Mouse (Mus musculus): ENCODE measurements around the gene Upk3b. TPM values are rescaled to one million over a fixed set of nuclear protein-coding genes. Genes with fewer than 3 reads are reported as not detected.
"Not testable (repeated sequence)": the region's sequence is repeated elsewhere in the genome, so short reads cannot be mapped to it uniquely, and the experiment has no call there.

The Upk3b gene
- total RNA-seq, 1 experiment from 2014 or later = not detected

- no peak for ATAC-seq (replicated peaks; ENCODE audit: low read depth, poor library complexity, severe bottlenecking)
These were observed 10.5 kb upstream of the Upk3b start for GRCm38 (mm10) chr5:136027612-136028311.

- ATAC-seq (replicated peaks; ENCODE audit: low read depth, poor library complexity, severe bottlenecking) = no peak
These were observed 3.4 kb upstream of the Upk3b start for GRCm38 (mm10) chr5:136034868-136035267.

GRCm38 (mm10) chr5:136035285-136035684, 3.0 kb upstream of the Upk3b start:
- no peak for ATAC-seq (replicated peaks; ENCODE audit: low read depth, poor library complexity, severe bottlenecking)

GRCm38 (mm10) chr5:136036667-136037066, 1.6 kb upstream of the Upk3b start:
- no peak for ATAC-seq (replicated peaks; ENCODE audit: low read depth, poor library complexity, severe bottlenecking)

DNA sequence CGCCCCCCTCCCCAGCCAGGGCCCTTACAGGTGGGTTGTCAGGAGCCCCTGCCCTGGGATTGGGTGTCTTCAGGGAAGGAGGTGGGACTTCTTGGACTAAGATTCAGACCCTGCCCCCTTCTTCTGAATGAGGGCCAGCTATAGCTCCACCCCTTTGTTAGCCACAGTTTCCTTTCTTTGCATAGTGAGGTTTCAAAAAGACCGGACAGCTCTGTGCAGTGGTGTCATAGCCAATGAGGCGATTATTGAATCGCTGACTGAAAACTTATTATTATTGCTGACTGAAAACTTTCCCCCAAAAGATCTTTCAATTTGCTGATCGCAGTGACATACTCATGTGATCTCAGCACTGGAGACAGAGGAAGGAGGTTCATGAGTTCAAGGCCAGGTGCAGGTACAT, 1.9 kb downstream of the Upk3b start:
- peak; percentile 88 for ATAC-seq (replicated peaks; ENCODE audit: low read depth, poor library complexity, severe bottlenecking)

DNA sequence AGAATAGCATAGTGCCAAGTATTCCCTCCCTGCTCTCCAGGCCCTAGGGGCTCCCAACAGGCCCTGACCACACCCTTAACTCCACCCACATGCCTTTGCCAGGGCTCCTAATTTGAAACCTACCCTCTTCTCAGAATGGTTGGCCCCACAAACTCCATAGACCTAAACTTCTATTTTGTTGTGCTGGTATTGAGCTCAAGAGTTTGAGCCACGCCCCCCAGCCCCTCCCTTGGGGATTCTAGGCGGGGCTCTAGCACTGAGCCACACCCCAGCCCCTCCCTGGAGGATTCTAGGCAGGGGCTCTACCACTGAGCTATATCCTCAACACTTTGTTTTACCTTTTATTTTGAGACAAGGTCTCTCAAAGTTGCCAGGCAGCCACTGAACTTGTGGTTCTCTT, 3.0 kb downstream of the Upk3b start:
- no peak for ATAC-seq (replicated peaks; ENCODE audit: low read depth, poor library complexity, severe bottlenecking)

GRCm38 (mm10) chr5:136041666-136042065, 3.4 kb downstream of the Upk3b start:
- ATAC-seq (replicated peaks; ENCODE audit: low read depth, poor library complexity, severe bottlenecking) = no peak

DNA sequence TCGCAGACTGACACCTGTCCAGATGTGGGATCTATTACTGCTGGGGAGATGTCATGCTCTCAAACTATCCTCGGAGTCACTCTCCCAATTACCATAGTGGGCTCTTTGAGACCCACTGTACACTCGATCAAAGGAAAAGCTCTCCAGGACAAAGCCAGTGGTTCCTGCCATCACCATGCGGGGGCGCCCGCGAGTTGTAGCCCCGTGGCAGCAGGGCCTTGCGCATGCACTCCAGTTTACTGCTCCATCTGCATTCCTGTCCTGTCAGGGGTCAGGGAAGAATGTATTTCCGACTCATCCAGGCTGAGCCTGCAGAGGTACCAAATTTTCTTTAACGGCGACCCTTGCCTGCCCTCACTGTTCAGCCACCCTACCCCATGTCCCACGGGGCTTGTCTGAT, 6.6 kb downstream of the Upk3b start:
- no peak for ATAC-seq (replicated peaks; ENCODE audit: low read depth, poor library complexity, severe bottlenecking)

GRCm38 (mm10) chr5:136045408-136045807, 7.1 kb downstream of the Upk3b start:
- ATAC-seq (replicated peaks; ENCODE audit: low read depth, poor library complexity, severe bottlenecking) = peak; percentile 57

- peak; percentile 84 for ATAC-seq (replicated peaks; ENCODE audit: low read depth, poor library complexity, severe bottlenecking)
These were observed 7.7 kb downstream of the Upk3b start for GRCm38 (mm10) chr5:136045987-136046386.

GRCm38 (mm10) chr5:136048541-136048940, 10.2 kb downstream of the Upk3b start:
- ATAC-seq (replicated peaks; ENCODE audit: low read depth, poor library complexity, severe bottlenecking) = not testable (repeated sequence)

GRCm38 (mm10) chr5:136049926-136050325, 11.6 kb downstream of the Upk3b start:
- no peak for ATAC-seq (replicated peaks; ENCODE audit: low read depth, poor library complexity, severe bottlenecking)

- no peak for ATAC-seq (replicated peaks; ENCODE audit: low read depth, poor library complexity, severe bottlenecking)
These were observed 13.2 kb downstream of the Upk3b start for GRCm38 (mm10) chr5:136051231-136052085.

DNA sequence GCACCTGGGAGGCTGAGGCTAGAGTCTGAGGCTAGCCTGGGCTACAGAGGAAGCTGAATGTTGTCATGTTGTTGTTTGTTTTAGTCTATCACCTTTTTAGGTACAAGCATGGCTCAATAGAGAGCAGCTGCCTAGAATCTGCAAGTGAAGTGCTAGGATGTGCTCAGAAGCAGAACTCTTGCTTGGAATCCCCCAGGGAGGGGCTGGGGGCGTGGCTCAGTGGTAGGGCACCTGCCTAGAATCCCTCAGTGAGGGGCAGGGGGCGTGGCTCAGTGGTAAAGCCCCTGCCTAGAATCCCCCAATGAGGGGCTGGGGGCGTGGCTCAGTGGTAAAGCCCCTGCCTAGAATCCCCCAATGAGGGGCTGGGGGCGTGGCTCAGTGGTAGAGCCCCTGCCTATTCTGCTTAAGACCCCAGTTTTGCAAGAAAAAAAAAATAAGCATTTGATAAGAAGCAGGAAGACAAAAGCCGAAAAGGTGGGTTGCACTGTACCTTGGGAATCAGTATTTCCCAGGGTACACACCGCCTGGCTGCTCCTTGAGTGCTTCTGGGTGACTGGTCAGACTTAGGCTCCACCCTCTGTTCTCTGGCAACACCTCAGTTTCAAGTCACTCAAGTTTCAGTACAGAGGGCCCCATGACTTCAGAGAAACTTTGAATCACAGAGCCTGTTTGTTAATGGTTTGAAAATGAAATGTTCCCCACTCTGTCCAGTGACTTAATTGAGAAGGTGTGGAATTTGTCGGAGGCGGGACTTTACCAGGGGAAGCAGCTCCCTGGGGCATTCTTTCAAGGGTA, 14.8 kb downstream of the Upk3b start:
- ATAC-seq (replicated peaks; ENCODE audit: low read depth, poor library complexity, severe bottlenecking) = no peak

DNA sequence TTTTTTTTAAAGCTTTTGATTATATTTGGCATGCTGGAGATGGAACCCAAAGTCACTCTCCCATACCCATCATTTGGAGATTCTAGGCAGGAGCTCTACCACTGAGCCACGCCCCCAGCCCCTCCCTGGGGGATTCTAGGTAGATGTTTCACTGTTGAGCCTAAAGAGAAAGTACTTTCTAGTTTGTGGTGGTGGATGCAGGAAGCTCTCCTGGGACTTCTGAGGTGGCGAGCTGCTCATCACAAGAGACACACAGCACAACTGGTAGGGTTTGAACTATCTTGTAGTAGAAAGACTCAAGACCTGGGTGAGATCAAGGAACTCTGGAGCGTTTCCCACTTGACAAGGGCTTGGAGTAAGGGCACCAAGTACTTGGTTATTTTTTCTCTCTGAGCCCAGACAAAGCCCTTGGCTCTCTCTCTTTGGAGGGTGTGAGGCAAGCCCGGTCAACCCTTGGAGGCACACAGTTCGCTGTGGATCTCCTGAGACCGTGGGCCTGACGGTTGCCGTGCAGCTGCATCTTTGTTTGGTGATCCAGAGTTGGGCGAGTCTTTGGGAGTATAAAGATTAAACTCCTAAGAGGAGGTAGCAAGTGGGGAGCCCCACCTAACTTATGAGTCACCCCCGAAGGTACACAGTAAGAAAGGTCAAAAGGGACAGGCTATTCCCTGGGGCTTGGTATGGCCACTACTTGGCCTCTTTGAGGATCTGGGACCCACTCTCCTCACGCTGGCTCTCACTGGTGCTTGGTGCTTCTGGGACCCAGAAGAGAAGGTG, 16.2 kb downstream of the Upk3b start, which contains the start of gene Upk3bl:
Gene Upk3bl, plus strand, starts transcription at position 192 of the 777 bp plus-strand sequence.
- no peak for ATAC-seq (replicated peaks; ENCODE audit: low read depth, poor library complexity, severe bottlenecking)

DNA sequence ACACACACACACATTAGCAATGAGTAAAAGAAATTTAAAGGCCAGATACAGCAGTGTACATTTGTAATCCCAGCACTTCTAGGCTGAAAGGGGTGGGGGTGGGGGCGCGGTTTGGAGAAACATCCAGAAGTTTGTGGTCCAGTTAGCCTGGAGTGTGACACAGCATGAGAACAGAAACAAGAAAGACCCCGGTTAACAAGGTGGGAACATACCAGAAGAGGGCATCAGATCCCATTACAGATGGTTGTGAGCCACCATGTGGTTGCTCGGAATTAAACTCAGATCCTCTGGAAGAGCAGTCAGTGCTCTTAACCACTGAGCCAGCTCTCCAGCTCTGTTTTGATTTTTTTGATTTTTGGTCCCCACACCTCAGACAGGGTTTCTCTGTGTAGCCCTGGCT, 17.8 kb downstream of the Upk3b start:
- ATAC-seq (replicated peaks; ENCODE audit: low read depth, poor library complexity, severe bottlenecking) = no peak

DNA sequence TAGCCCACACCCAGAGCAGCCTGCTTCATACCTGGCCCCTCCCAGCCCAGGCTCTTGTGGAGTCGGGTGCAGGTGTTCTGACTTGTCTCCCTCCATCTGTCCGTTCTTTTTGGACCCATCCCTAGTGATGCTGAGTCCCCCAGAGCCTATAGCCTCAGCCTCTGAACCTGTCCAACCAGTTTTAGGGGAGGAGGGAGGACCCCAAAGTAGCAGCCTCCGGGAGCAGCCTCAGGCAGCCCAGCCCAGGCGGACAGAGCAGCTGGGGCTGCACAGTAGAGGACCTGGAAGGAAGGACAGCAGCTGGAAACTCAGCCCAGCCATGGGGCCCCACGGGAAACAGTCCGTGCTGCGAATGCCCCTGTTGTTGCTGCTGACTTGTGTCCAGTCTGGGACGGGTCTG, 18.8 kb downstream of the Upk3b start:
- ATAC-seq (replicated peaks; ENCODE audit: low read depth, poor library complexity, severe bottlenecking) = no peak

GRCm38 (mm10) chr5:136061567-136061966, 23.3 kb downstream of the Upk3b start:
- peak; percentile 82 for ATAC-seq (replicated peaks; ENCODE audit: low read depth, poor library complexity, severe bottlenecking)

- ATAC-seq (replicated peaks; ENCODE audit: low read depth, poor library complexity, severe bottlenecking) = no peak
These were observed 25.6 kb downstream of the Upk3b start for GRCm38 (mm10) chr5:136063920-136064319.
